Mouse (Mus musculus): ENCODE results near the gene Gm7137. TPM values are rescaled to one million over a fixed set of nuclear protein-coding genes. Genes with fewer than 3 reads are reported as not detected.
"Not testable (repeated sequence)": the region's sequence is repeated elsewhere in the genome, so short reads cannot be mapped to it uniquely, and the experiment has no call there.

The Gm7137 gene
- total and polyA plus RNA-seq, 3 experiments: not detected

GRCm38 (mm10) chr10:77783396-77783795 lies 4.6 kb downstream of the Gm7137 start:
- H3K79me2 ChIP-seq (ENCODE audit: control insufficient read depth, insufficient read depth, low read length, poor library complexity); DNase-seq (ENCODE audit: low read depth, low spot score); H3K9me3 ChIP-seq (replicated peaks; ENCODE audit: insufficient read depth, low read length); H3K4me3 ChIP-seq (ENCODE audit: control insufficient read depth in 1 of 2, insufficient read depth in 1 of 2, low read depth in 2 of 2, low read length in 2 of 2); H3K36me3 ChIP-seq (ENCODE audit: control insufficient read depth in 1 of 2, insufficient read depth in 2 of 2, low read length in 2 of 2); H3K27ac ChIP-seq (ENCODE audit: control insufficient read depth, low read depth, low read length); H3K4me1 ChIP-seq (ENCODE audit: control insufficient read depth in 1 of 2, insufficient read depth in 2 of 2, low read length in 2 of 2); H3K9ac ChIP-seq (ENCODE audit: control insufficient read depth, low read depth, low read length, poor library complexity, severe bottlenecking); H3K27me3 ChIP-seq (ENCODE audit: control insufficient read depth in 1 of 2, insufficient read depth in 2 of 2, low read length in 2 of 2): not testable (repeated sequence)

DNA sequence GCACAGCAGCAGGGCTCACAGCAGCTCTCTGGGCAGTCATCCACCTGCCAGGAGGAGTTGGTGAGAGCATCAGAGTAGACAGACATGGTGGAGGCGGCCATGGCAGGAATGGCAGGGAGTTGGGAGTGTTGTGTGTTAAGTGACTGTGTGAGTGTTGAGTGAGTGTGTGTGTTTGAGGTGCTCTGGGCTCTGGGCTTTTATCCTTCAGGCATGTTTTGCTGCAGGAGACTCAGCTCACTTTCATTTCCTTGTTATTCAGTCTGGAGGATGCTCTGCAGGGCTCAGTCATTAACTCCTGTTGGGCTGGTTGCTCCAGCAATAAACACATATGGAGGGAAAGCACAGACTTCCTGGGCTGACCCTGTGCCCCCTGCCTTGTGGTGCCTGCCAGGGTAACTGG lies 5.6 kb downstream of the Gm7137 start, which contains the start of gene Gm3250:
Gene Gm3250, minus strand, starts transcription at position 101 of the 400 bp plus-strand sequence.
- not testable (repeated sequence) for H3K27me3 ChIP-seq (ENCODE audit: control insufficient read depth in 1 of 2, insufficient read depth in 2 of 2, low read length in 2 of 2); H3K27ac ChIP-seq (ENCODE audit: control insufficient read depth, low read depth, low read length); H3K9ac ChIP-seq (ENCODE audit: control insufficient read depth, low read depth, low read length, poor library complexity, severe bottlenecking); H3K9me3 ChIP-seq (replicated peaks; ENCODE audit: insufficient read depth, low read length); H3K79me2 ChIP-seq (ENCODE audit: control insufficient read depth, insufficient read depth, low read length, poor library complexity); H3K36me3 ChIP-seq (ENCODE audit: control insufficient read depth in 1 of 2, insufficient read depth in 2 of 2, low read length in 2 of 2); H3K4me3 ChIP-seq (ENCODE audit: control insufficient read depth in 1 of 2, insufficient read depth in 1 of 2, low read depth in 2 of 2, low read length in 2 of 2); DNase-seq (ENCODE audit: low read depth, low spot score); H3K4me1 ChIP-seq (ENCODE audit: control insufficient read depth in 1 of 2, insufficient read depth in 2 of 2, low read length in 2 of 2)

DNA sequence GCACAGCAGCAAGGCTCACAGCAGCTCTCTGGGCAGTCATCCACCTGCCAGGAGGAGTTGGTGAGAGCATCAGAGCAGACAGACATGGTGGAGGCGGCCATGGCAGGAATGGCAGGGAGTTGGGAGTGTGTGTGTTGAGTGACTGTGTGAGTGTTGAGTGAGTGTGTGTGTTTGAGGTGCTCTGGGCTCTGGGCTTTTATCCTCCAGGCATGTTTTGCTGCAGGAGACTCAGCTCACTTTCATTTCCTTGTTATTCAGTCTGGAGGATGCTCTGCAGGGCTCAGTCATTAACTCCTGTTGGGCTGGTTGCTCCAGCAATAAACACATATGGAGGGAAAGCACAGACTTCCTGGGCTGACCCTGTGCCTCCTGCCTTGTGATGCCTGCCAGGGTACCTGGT lies 11.2 kb downstream of the Gm7137 start, which contains the start of gene Gm7138:
Gene Gm7138, minus strand, starts transcription at position 101 of the 400 bp plus-strand sequence.
- not testable (repeated sequence) for H3K9me3 ChIP-seq (replicated peaks; ENCODE audit: insufficient read depth, low read length); H3K27me3 ChIP-seq (ENCODE audit: control insufficient read depth in 1 of 2, insufficient read depth in 2 of 2, low read length in 2 of 2); H3K9ac ChIP-seq (ENCODE audit: control insufficient read depth, low read depth, low read length, poor library complexity, severe bottlenecking); DNase-seq (ENCODE audit: low read depth, low spot score); H3K4me1 ChIP-seq (ENCODE audit: control insufficient read depth in 1 of 2, insufficient read depth in 2 of 2, low read length in 2 of 2); H3K27ac ChIP-seq (ENCODE audit: control insufficient read depth, low read depth, low read length); H3K4me3 ChIP-seq (ENCODE audit: control insufficient read depth in 1 of 2, insufficient read depth in 1 of 2, low read depth in 2 of 2, low read length in 2 of 2); H3K36me3 ChIP-seq (ENCODE audit: control insufficient read depth in 1 of 2, insufficient read depth in 2 of 2, low read length in 2 of 2); H3K79me2 ChIP-seq (ENCODE audit: control insufficient read depth, insufficient read depth, low read length, poor library complexity)

- H3K4me1 ChIP-seq (ENCODE audit: control insufficient read depth in 1 of 2, insufficient read depth in 2 of 2, low read length in 2 of 2); H3K36me3 ChIP-seq (ENCODE audit: control insufficient read depth in 1 of 2, insufficient read depth in 2 of 2, low read length in 2 of 2); H3K9me3 ChIP-seq (replicated peaks; ENCODE audit: insufficient read depth, low read length); H3K9ac ChIP-seq (ENCODE audit: control insufficient read depth, low read depth, low read length, poor library complexity, severe bottlenecking); DNase-seq (ENCODE audit: low read depth, low spot score); H3K27ac ChIP-seq (ENCODE audit: control insufficient read depth, low read depth, low read length); H3K79me2 ChIP-seq (ENCODE audit: control insufficient read depth, insufficient read depth, low read length, poor library complexity); H3K27me3 ChIP-seq (ENCODE audit: control insufficient read depth in 1 of 2, insufficient read depth in 2 of 2, low read length in 2 of 2); H3K4me3 ChIP-seq (ENCODE audit: control insufficient read depth in 1 of 2, insufficient read depth in 1 of 2, low read depth in 2 of 2, low read length in 2 of 2): not testable (repeated sequence)
Measured at GRCm38 (mm10) chr10:77772142-77772541, 15.9 kb downstream of the Gm7137 start.

GRCm38 (mm10) chr10:77771225-77771624 lies 16.8 kb downstream of the Gm7137 start, which contains the start of gene Gm3238:
Gene Gm3238, minus strand, starts transcription at chr10:77771325.
- H3K36me3 ChIP-seq (ENCODE audit: control insufficient read depth in 1 of 2, insufficient read depth in 2 of 2, low read length in 2 of 2); H3K9ac ChIP-seq (ENCODE audit: control insufficient read depth, low read depth, low read length, poor library complexity, severe bottlenecking); H3K4me3 ChIP-seq (ENCODE audit: control insufficient read depth in 1 of 2, insufficient read depth in 1 of 2, low read depth in 2 of 2, low read length in 2 of 2); H3K79me2 ChIP-seq (ENCODE audit: control insufficient read depth, insufficient read depth, low read length, poor library complexity); DNase-seq (ENCODE audit: low read depth, low spot score); H3K9me3 ChIP-seq (replicated peaks; ENCODE audit: insufficient read depth, low read length); H3K27me3 ChIP-seq (ENCODE audit: control insufficient read depth in 1 of 2, insufficient read depth in 2 of 2, low read length in 2 of 2); H3K4me1 ChIP-seq (ENCODE audit: control insufficient read depth in 1 of 2, insufficient read depth in 2 of 2, low read length in 2 of 2); H3K27ac ChIP-seq (ENCODE audit: control insufficient read depth, low read depth, low read length): not testable (repeated sequence)

Data from MEL (cell line).